Mouse (Mus musculus) brain, embryonic 14.5 days (tissue): ENCODE results near the gene Pold4.

ENCODE experiments used
- CTCF ChIP-seq: fragments of 200-500 bp; IDR thresholded peaks from 2 replicates; pipeline ENCODE4 v1.5.1; 2012; ENCODE audit warnings: inconsistent platforms, mild to moderate bottlenecking, moderate library complexity, borderline replicate concordance; ENCODE audit not compliant: insufficient read depth, insufficient read length; ENCODE audit errors: extremely low read depth
- POLR2A ChIP-seq: fragments of 200-500 bp; IDR thresholded peaks from 2 replicates; pipeline ENCODE4 v1.6.1; 2012; ENCODE audit warnings: mild to moderate bottlenecking, inconsistent platforms, borderline replicate concordance; ENCODE audit not compliant: poor library complexity, insufficient read depth, insufficient read length, severe bottlenecking; ENCODE audit errors: extremely low read depth

GRCm38 (mm10) chr19:4203148-4203547 is 28.6 kb upstream of the Pold4 start:
- TF ChIP-seq CTCF = no peak
- no peak for TF ChIP-seq POLR2A
